2 mouse cellular contexts compared by ENCODE assay signal in the genomic region with DNA sequence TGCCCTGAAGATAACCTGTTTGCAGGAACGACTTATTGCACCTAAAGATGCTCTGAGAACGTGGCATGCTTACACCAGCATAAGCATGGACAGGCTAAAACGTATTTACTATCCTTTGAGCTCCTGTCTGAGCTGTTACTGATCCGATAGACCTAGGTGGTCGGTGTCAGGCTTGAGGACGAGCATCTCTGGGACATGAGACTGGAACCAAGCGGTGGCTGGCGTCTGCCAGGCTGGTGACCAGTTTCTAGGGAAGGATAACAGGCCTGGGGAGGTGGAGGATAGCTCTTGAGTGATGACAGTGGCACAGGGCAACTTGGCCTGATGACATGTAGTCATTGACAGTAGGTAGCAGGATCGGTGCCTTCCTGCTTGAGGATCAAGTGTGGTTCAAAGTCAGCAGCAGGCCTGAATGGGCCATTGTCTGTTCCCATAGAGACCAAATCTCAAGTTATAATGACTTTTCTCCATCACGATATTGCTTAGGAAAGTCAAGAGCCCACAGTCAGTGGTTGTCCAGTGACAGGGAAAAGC.
TF ChIP-seq lines count a peak whose summit lies in the region.

No protein-coding gene starts in this region.

TF ChIP-seq in MEL, 35 proteins besides CTCF, POLR2A, EP300 and RAD21:
- peak; percentile 94 for TF ChIP-seq POLR2AphosphoS2 (IDR thresholded peaks at IDR 0.05; ENCODE audit: low read length)
- 0 out of 2 replicates have a peak, but pooled peaks have one; percentile 37 for TF ChIP-seq ZMIZ1 (IDR thresholded peaks at IDR 0.05; ENCODE audit: low read depth, low read length)

TF ChIP-seq in myocyte, 11 proteins besides CTCF, POLR2A, EP300 and RAD21:
- TF ChIP-seq POLR2AphosphoS2 (IDR thresholded peaks at IDR 0.05; ENCODE audit: insufficient read length, low read depth): peak; percentile 59
